Mouse (Mus musculus): Measurements from ENCODE around the gene Zcchc24.

DNA sequence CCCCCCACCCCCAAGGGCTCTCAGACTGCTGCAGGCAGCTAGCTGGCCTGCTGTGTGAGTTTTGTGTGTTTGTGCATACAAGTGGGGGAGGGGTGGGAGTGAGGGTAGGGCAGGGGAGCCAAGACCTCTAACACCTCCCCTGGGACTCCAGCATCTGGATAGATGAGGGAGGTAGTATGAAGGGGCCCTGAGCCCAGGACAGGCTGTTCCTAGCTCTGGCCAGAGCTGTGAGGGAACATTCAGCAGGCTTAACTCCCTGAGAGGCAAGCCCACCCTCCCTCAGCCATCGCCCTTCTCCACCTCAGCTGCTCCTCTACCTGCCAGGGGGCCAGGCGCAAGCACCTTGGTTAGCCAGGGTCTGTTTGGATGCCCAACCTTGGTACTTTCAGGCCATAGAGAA lies 59.9 kb downstream of the Zcchc24 start:
- TF ChIP-seq CTCF (IDR thresholded peaks at IDR 0.05; ENCODE audit: low read depth, low read length): no peak
- TF ChIP-seq POLR2A (IDR thresholded peaks at IDR 0.05; ENCODE audit: extremely low read depth, insufficient read depth, low read length): no peak
